In the genomic region with DNA sequence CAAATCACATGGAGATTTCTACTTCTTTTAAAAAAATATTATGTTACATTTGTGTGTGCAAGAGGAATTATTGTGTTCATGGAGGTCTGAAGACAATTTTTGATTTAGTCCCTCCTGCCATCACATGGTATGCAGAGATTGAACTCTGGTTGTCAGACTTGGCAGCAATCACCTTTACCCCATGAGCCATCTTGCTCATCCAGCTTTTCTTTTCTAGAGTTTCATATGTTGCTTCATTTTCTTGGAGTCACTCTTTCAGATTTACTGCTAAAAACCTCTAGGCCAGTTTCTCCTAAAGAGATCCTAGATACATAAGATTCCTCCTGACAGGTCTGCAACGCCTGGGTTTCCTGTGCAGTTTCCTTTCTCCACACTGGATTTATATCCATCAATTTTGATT, we compare ENCODE assay signal across 8 mouse cellular contexts. TPM values are rescaled to one million over a fixed set of nuclear protein-coding genes. Genes with fewer than 3 reads are reported as not detected.
DNase-seq lines count a peak whose midpoint lies in the region; ATAC-seq and TF ChIP-seq lines count a peak whose summit lies in the region.

No protein-coding gene starts in this region.

- H3K4me2 ChIP-seq in forebrain, embryonic 16.5 days (ENCODE audit: low read length) = peak overlapping the region; percentile 81
- H3K4me2 ChIP-seq in liver, postnatal 0 days (ENCODE audit: low read depth, low read length) = peak overlapping the region; percentile 83

- intact Hi-C loops in gastrocnemius, adult 2 months (cut with DNase I) = no loop called here

- ATAC-seq in forebrain, embryonic 16.5 days = no peak
- ATAC-seq in liver, postnatal 0 days = no peak
- no peak for ATAC-seq in erythroblast, adult 5-6 weeks (replicated peaks; ENCODE audit: low FRiP score, poor library complexity, severe bottlenecking)
- ATAC-seq in granulocyte monocyte progenitor cell, adult 5-6 weeks (replicated peaks; ENCODE audit: poor library complexity, severe bottlenecking) = no peak

- TF ChIP-seq CTCF in gastrocnemius, adult 2 months (IDR thresholded peaks at IDR 0.05) = no peak
- TF ChIP-seq CTCF in liver, postnatal 0 days (IDR thresholded peaks at IDR 0.05; ENCODE audit: low read depth) = no peak

- H3K4me3 ChIP-seq in gastrocnemius, adult 2 months = peak overlapping the region; percentile 92
- H3K4me3 ChIP-seq in forebrain, embryonic 16.5 days (replicated peaks; ENCODE audit: low read length) = no peak overlapping the region
- H3K4me3 ChIP-seq in liver, postnatal 0 days (ENCODE audit: low read depth, low read length) = no peak overlapping the region

- peaks cover 29% of the 10 kb centered on the region for H3K4me1 ChIP-seq in forebrain, embryonic 16.5 days (replicated peaks; ENCODE audit: control insufficient read depth, insufficient read depth, low read length)
- peaks cover 29% of the 10 kb centered on the region for H3K4me1 ChIP-seq in liver, postnatal 0 days (ENCODE audit: insufficient read depth)

- DNase-seq in gastrocnemius, adult 2 months = no peak
- no peak for DNase-seq in gastrocnemius, adult 8-10 months (ENCODE audit: low spot score in 2 of 2)
- DNase-seq in 3T3-L1 (ENCODE audit: low read depth, low spot score) = peak; percentile 52
- no peak for DNase-seq in liver, postnatal 0 days
- no peak for DNase-seq in cerebellum, adult 11-12 months

- H3K9ac ChIP-seq in forebrain, embryonic 16.5 days (replicated peaks; ENCODE audit: low read depth, low read length) = peak overlapping the region; percentile 62
- H3K9ac ChIP-seq in liver, postnatal 0 days (replicated peaks) = peak overlapping the region; percentile 60; the same call in 1 of the 2 replicates

- WGBS in forebrain, embryonic 16.5 days = 52% methylated on average over 1 of the region's 1 CpGs
- 25% methylated on average over 1 of the region's 1 CpGs for WGBS in liver, postnatal 0 days (ENCODE audit: insufficient replicate concordance)

- H3K36me3 ChIP-seq in forebrain, embryonic 16.5 days (ENCODE audit: control insufficient read depth, insufficient read depth) = no peaks in the 10 kb centered on the region
- no peaks in the 10 kb centered on the region for H3K36me3 ChIP-seq in liver, postnatal 0 days (replicated peaks; ENCODE audit: insufficient read depth, low read length)

- peak overlapping the region; percentile 96 for H3K27ac ChIP-seq in gastrocnemius, adult 2 months
- H3K27ac ChIP-seq in forebrain, embryonic 16.5 days (ENCODE audit: low read length) = peak overlapping the region; percentile 90
- H3K27ac ChIP-seq in liver, postnatal 0 days (ENCODE audit: low read depth) = peak overlapping the region; percentile 92

- no peaks in the 10 kb centered on the region for H3K27me3 ChIP-seq in forebrain, embryonic 16.5 days (replicated peaks; ENCODE audit: control insufficient read depth, insufficient read depth, low read length)
- H3K27me3 ChIP-seq in liver, postnatal 0 days (ENCODE audit: insufficient read depth, low read length) = no peaks in the 10 kb centered on the region

- no peak for TF ChIP-seq EP300 in liver, postnatal 0 days (IDR thresholded peaks at IDR 0.05; ENCODE audit: low read depth)

- no peaks in the 10 kb centered on the region for H3K9me3 ChIP-seq in forebrain, embryonic 16.5 days (ENCODE audit: control insufficient read depth, low read length)
- H3K9me3 ChIP-seq in liver, postnatal 0 days (ENCODE audit: low read length) = no peaks in the 10 kb centered on the region

RNA-seq across cellular contexts. Expression of gene Tef, which starts 7.3 kb away (rescaled TPM):
- 100 to 1,000 TPM; 101 to 191 TPM for total RNA-seq in gastrocnemius, adult 2 months (2021)
- total RNA-seq in gastrocnemius, adult 8-10 months (2022) = 100 to 1,000 TPM; 191 to 229 (median 196) TPM
- polyA plus RNA-seq in forebrain, embryonic 16.5 days (2015; fragmentation: Nextera tagmentation; extraction: Ambion mirVana) = 32.7 and 33.3 TPM in 2 replicates
- 14.0 and 16.3 TPM in 2 replicates for polyA plus RNA-seq in liver, postnatal 0 days (2015; fragmentation: Nextera tagmentation; extraction: Ambion mirVana)
- total RNA-seq in erythroblast, adult 5-6 weeks (2015; ENCODE audit: low replicate concordance) = 0.38 and 2.3 TPM in 2 replicates
- 0.98 and 2.0 TPM in 2 replicates for total RNA-seq in erythroblast, adult 5-6 weeks (2017; ENCODE audit: low replicate concordance)
- 6.6 and 9.4 TPM in 2 replicates for total RNA-seq in granulocyte monocyte progenitor cell, adult 5-6 weeks (2014; fragmentation: Nextera tagmentation)
- 6.9 and 10.1 TPM in 2 replicates for total RNA-seq in granulocyte monocyte progenitor cell, adult 5-6 weeks (2017)

RNA-seq across cellular contexts. Expression of gene Tob2, which starts 49.0 kb away (rescaled TPM):
- total RNA-seq in gastrocnemius, adult 2 months (2021) = 100 to 1,000 TPM; 151 to 205 TPM
- total RNA-seq in gastrocnemius, adult 8-10 months (2022) = 100 to 1,000 TPM; 111 to 127 (median 125) TPM
- 19.4 and 23.8 TPM in 2 replicates for polyA plus RNA-seq in forebrain, embryonic 16.5 days (2015; fragmentation: Nextera tagmentation; extraction: Ambion mirVana)
- 10.9 and 12.3 TPM in 2 replicates for polyA plus RNA-seq in liver, postnatal 0 days (2015; fragmentation: Nextera tagmentation; extraction: Ambion mirVana)
- total RNA-seq in erythroblast, adult 5-6 weeks (2015; ENCODE audit: low replicate concordance) = 6.3 and 9.6 TPM in 2 replicates
- 5.3 and 7.2 TPM in 2 replicates for total RNA-seq in erythroblast, adult 5-6 weeks (2017; ENCODE audit: low replicate concordance)
- 35.0 and 39.6 TPM in 2 replicates for total RNA-seq in granulocyte monocyte progenitor cell, adult 5-6 weeks (2014; fragmentation: Nextera tagmentation)
- total RNA-seq in granulocyte monocyte progenitor cell, adult 5-6 weeks (2017) = 14.7 and 19.3 TPM in 2 replicates

Comparison
In these comparisons a context has a peak if more than half of its experiments do, and no peak if none do; other contexts are left out.
1. RNA of gene Tef, which starts 7.3 kb away (total RNA-seq): 191 to 229 TPM in gastrocnemius, adult 8-10 months and 101 to 191 TPM in gastrocnemius, adult 2 months; 6.6 to 10.1 TPM in granulocyte monocyte progenitor cell, adult 5-6 weeks and 0.38 to 2.3 TPM in erythroblast, adult 5-6 weeks; every median in the first group is over 4 times any median in the second.
2. Peak in every context shown above with its lines, with median percentiles within 50 percentile points of each other: H3K27ac ChIP-seq.